Mouse (Mus musculus) midbrain, embryonic 11.5 days (tissue): ENCODE data around the gene Otub2. TPM values are rescaled to one million over a fixed set of nuclear protein-coding genes. Genes with fewer than 3 reads are reported as not detected.
A peak's percentile ranks its signal among the peaks of the same experiment; 100 is the strongest.

Experiments used
- ATAC-seq: fragments of 200-750 bp; cut with Nextera tagmentation; 2 replicates; pipeline ENCODE4 v1.8.0; 2017; ENCODE audit warnings: moderate TSS enrichment, moderate library complexity; ENCODE audit not compliant: low FRiP score
- DNase-seq: peaks from one replicate; pipeline ENCODE4 v3.0.0; 2015; ENCODE audit warnings: low spot score; ENCODE audit errors: missing footprints
- H3K27ac ChIP-seq: fragments of 300-500 bp; sonication (generic); 2 replicates; pipeline ENCODE4 v1.5.1; 2014; ENCODE audit warnings: low read depth, low read length
- H3K27me3 ChIP-seq: fragments of 300-500 bp; sonication (generic); 2 replicates; pipeline ENCODE4 v1.6.1; 2014; ENCODE audit warnings: mild to moderate bottlenecking, low read length, moderate library complexity, mixed read lengths; ENCODE audit not compliant: control insufficient read depth, insufficient read depth
- H3K36me3 ChIP-seq: fragments of 300-500 bp; sonication (generic); 2 replicates; pipeline ENCODE4 v1.6.1; 2014; ENCODE audit warnings: mild to moderate bottlenecking, low read length, moderate library complexity, mixed read lengths; ENCODE audit not compliant: control insufficient read depth, insufficient read depth
- H3K4me1 ChIP-seq: fragments of 300-500 bp; sonication (generic); 2 replicates; pipeline ENCODE4 v1.6.1; 2014; ENCODE audit warnings: low read length; ENCODE audit not compliant: control insufficient read depth, insufficient read depth
- H3K4me2 ChIP-seq: fragments of 300-500 bp; sonication (generic); 2 replicates; pipeline ENCODE4 v1.6.1; 2014; ENCODE audit warnings: mild to moderate bottlenecking, moderate library complexity
- H3K4me3 ChIP-seq: fragments of 300-500 bp; sonication (generic); 2 replicates; pipeline ENCODE4 v1.5.1; 2014; ENCODE audit warnings: low read depth, low read length
- H3K9ac ChIP-seq: fragments of 300-500 bp; sonication (generic); 2 replicates; pipeline ENCODE4 v1.6.1; 2014; ENCODE audit warnings: low read length
- H3K9me3 ChIP-seq: fragments of 300-500 bp; sonication (generic); 2 replicates; pipeline ENCODE4 v1.6.1; 2016; ENCODE audit warnings: low read length; ENCODE audit not compliant: control insufficient read depth
- WGBS: fragments of 180-500 bp; shearing (Covaris S2); extraction: QIAGEN DNeasy Blood & Tissue Kit; methylation state at CpG from one replicate; pipeline ENCODE4 v1.1.7; 2014; 5-methylcytosine and 5-hydroxymethylcytosine counted together
- polyA plus RNA-seq: library from polyadenylated mRNA; unstranded; fragments of >200 nt; fragmentation: Nextera tagmentation; extraction: Ambion mirVana; gene quantifications from 2 replicates; pipeline ENCODE4 v1.2.1, GENCODE M21; 2014

Gene Otub2
- polyA plus RNA-seq, 1 experiment from 2014 or later, result 13.9 TPM

DNA sequence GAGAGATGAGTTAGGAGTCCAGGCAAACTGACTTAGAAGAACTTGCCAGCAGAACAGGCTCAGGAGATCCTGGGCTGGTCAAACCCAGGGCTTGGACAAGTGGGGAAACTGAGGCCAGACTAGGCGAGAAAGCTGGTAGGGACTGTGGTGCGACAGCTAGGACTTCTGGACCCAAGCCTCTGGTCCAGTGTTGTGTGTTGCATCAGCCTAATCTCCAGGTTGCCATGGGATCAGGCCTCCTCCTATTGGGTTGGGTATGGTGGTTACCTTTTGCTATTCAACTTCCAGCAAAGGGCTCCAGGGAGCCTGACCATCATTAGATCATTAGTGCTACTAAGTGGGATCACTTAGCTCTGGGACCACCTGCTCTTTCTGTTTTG is 856 bp downstream of the Otub2 start:
- DNase-seq, result no peak
- no peak overlapping the region for H3K27ac ChIP-seq

DNA sequence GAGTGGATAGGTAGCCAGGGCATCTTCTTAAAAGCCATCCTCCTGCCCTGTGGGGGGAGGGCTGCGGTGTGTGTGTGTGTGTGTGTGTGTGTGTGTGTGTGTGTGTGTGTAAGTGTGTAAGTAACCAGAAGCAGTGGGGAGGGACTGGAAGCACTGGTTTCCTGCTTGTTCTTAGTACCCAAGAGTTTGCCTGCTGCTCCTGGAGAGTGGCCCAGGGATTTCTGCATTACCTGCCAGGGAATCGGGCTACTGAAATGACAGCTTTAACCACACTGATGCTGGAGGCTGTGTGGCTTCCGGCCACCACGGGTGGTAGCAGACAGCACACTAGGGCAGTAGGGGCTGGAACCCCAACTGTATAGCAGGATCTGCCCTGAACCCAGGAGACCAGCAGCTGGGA is 1.5 kb downstream of the Otub2 start:
- Histone ChIP-seq H3K27me3 (no peaks in the 10 kb centered on the region), H3K9ac (no peak overlapping the region), H3K4me1 (peaks cover 6% of the 10 kb centered on the region), H3K36me3 (no peaks in the 10 kb centered on the region), H3K4me3 (no peak overlapping the region), H3K4me2 (no peak overlapping the region), H3K27ac (no peak overlapping the region), H3K9me3 (no peaks in the 10 kb centered on the region)
- ATAC-seq (no peak), DNase-seq (peak; percentile 60)
- WGBS, result 91% methylated on average over 4 of the region's 4 CpGs

More for the DNA sequence above, 856 bp downstream of the Otub2 start:
- Histone ChIP-seq H3K36me3 (no peaks in the 10 kb centered on the region), H3K27me3 (no peaks in the 10 kb centered on the region), H3K9ac (peak overlapping the region; percentile 87), H3K4me3 (peak overlapping the region; percentile 76), H3K4me2 (peak overlapping the region; percentile 80), H3K9me3 (no peaks in the 10 kb centered on the region), H3K4me1 (peaks cover 6% of the 10 kb centered on the region)
- 57% methylated on average over 2 of the region's 2 CpGs for WGBS
- ATAC-seq, result no peak

DNA sequence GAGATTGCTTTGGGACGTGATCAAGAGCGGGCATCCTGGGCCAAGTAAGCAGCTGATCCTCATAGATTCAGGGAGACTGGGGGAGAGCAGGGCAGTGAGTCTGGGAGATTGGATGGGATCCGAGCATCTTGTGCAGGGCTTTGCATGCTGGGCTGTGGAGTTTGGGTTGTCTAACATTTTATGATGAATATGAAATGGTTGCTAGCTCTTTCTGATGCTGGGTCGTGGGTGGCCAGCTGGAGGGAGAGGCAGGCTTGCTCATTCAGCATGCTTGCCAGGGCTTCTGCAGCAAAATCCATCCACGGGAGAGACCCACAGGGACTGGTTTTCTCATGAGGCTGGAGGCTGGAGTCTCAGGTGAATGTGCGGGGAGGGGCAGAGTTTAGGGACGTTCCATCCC is 2.6 kb downstream of the Otub2 start:
- 91% methylated on average over 7 of the region's 7 CpGs for WGBS
- no peak for DNase-seq
- H3K9ac ChIP-seq, result no peak overlapping the region

DNA sequence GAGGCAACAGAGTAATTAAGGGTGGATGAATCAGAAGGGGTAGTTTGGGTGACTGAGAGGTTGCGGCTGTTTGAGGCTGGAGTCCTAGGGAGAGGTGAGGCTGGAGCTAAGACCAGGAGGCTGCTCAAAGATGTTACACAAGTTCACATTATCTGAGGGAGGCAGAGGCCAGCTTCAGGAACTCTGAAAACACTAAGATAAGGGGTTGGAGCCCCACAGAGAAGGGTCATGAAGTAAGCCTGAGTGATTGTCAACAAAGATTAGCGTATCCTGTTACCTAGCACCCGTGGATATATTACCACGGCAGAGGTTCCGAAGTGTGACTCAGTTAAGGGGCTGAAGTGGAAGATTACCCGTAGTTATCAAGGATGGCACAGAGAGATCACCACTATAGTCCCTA is 5.0 kb downstream of the Otub2 start:
- DNase-seq, result no peak
- H3K27me3 ChIP-seq, result no peaks in the 10 kb centered on the region
- H3K4me1 ChIP-seq, result peaks cover 6% of the 10 kb centered on the region
- H3K4me2 ChIP-seq, result no peak overlapping the region
- no peak for ATAC-seq
- H3K9me3 ChIP-seq, result no peaks in the 10 kb centered on the region
- 46% methylated on average over 6 of the region's 6 CpGs for WGBS
- no peaks in the 10 kb centered on the region for H3K36me3 ChIP-seq
- no peak overlapping the region for H3K27ac ChIP-seq
- H3K4me3 ChIP-seq, result no peak overlapping the region
- H3K9ac ChIP-seq, result no peak overlapping the region

More for the DNA sequence above, 2.6 kb downstream of the Otub2 start:
- H3K9me3 ChIP-seq, result no peaks in the 10 kb centered on the region
- H3K27me3 ChIP-seq, result no peaks in the 10 kb centered on the region
- no peaks in the 10 kb centered on the region for H3K36me3 ChIP-seq
- no peak overlapping the region for H3K4me2 ChIP-seq
- peaks cover 6% of the 10 kb centered on the region for H3K4me1 ChIP-seq
- H3K4me3 ChIP-seq, result no peak overlapping the region
- ATAC-seq, result no peak
- no peak overlapping the region for H3K27ac ChIP-seq

DNA sequence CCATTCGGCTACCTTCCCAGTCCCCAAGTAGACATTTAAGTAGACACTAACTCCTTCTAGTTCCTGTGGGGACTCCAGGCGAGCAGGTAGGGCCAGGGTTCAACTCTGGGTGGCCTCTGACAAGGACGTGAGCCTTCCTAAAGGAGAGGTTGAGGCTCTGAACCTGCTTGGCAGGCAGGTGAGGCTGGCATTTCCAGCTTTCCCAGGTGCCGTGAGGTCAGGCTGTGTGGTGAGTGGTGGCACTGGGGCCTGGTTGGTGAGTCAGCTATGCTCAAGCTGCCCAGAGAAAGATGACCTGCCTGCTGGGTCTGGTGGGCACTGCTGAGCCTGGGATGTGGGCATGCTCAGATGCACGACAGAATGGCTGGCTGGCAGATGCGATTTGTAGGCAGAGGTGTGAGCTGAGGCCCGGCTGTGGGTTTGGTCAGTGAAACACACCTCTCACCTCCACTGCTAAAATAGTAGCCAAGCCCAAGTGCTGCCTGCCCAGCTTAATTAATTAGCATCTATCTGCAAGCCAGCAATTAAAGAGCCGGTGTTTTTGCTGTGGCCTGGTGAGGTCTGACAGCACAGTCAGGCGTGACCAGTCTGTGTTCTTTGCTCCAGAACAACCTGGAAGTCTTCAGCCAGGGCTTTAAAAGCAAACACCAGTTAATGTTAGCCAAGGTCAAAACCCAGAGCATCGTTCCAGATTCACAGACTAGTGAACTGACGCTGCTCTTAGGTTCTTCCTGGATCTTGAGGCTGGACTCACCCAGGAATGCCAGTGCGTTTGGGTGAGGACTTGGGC is 7.2 kb downstream of the Otub2 start:
- DNase-seq (no peak), ATAC-seq (no peak)
- H3K36me3 ChIP-seq, result no peaks in the 10 kb centered on the region
- H3K4me3 ChIP-seq, result no peak overlapping the region
- WGBS, result 81% methylated on average over 12 of the region's 12 CpGs
- no peak overlapping the region for H3K9ac ChIP-seq
- H3K27ac ChIP-seq, result no peak overlapping the region
- H3K4me1 ChIP-seq, result no peaks in the 10 kb centered on the region
- H3K27me3 ChIP-seq, result no peaks in the 10 kb centered on the region
- H3K4me2 ChIP-seq, result no peak overlapping the region
- no peaks in the 10 kb centered on the region for H3K9me3 ChIP-seq

DNA sequence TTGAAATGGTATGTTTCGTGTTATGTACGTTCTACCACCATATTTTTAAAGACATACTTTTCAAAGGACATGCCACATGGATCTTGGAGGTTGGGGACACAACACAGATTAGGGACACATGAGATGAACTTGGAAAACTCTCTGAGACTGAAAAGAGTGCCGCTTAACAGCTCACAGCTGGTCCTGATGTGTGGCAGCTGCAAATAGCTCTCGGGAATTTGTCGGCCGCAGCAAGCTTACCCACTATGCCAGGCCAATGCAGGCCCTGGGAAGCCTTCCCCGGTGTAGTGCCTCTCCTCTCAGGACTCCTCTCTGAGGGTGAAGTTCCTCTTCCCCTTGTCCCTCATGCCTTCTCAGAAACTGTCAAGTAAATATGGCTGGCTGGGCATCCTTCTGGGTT is 8.3 kb downstream of the Otub2 start:
- DNase-seq (no peak), ATAC-seq (no peak)
- H3K36me3 ChIP-seq, result no peaks in the 10 kb centered on the region
- H3K4me1 ChIP-seq, result no peaks in the 10 kb centered on the region
- H3K4me3 ChIP-seq, result no peak overlapping the region
- H3K9me3 ChIP-seq, result no peaks in the 10 kb centered on the region
- no peak overlapping the region for H3K4me2 ChIP-seq
- no peak overlapping the region for H3K27ac ChIP-seq
- WGBS, result 85% methylated on average over 7 of the region's 7 CpGs
- no peaks in the 10 kb centered on the region for H3K27me3 ChIP-seq
- H3K9ac ChIP-seq, result no peak overlapping the region

DNA sequence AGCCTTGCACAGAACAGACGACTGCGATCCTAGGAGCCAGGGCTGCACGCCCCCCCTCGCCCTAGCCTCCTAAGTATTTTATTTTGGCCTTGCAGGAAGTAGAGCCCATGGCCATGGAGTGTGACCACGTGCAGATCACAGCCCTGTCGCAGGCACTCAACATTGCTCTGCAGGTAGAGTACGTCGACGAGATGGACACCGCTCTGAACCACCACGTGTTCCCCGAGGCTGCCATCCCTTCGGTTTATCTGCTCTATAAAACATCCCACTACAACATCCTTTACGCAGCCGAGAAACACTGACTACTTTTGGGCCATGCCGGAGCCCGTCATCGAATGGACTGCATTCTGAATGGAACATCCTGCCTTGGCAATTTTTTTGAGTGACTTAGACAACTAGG is 15.6 kb downstream of the Otub2 start:
- no peak overlapping the region for H3K4me2 ChIP-seq
- H3K4me1 ChIP-seq, result no peaks in the 10 kb centered on the region
- no peak overlapping the region for H3K4me3 ChIP-seq
- ATAC-seq, result no peak
- WGBS, result 90% methylated on average over 18 of the region's 18 CpGs
- peaks cover 17% of the 10 kb centered on the region for H3K36me3 ChIP-seq
- H3K9ac ChIP-seq, result no peak overlapping the region
- no peaks in the 10 kb centered on the region for H3K27me3 ChIP-seq
- DNase-seq, result no peak
- no peak overlapping the region for H3K27ac ChIP-seq
- no peaks in the 10 kb centered on the region for H3K9me3 ChIP-seq

DNA sequence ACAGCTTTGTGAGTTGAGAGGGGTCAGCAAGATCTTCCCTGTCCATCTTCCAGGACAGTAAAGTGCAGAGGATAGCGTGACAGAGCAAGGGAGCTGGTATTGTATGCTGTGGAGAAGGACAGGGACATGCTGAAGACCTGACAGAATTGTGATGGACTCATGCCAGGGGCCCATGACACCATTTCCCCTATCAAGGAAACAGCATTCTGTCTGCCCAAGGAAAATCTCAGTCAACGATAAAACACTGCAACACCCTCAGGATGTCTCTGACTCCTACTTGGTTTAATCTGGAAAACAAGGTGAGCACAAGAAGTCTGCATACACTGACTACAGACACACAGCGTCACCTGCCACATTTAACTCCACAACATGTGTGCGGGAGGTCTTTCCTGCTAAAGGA is 19.2 kb downstream of the Otub2 start, which contains the start of gene 9330161L09Rik:
Gene 9330161L09Rik, minus strand, starts transcription at position 101 of the 400 bp plus-strand sequence.
- Histone ChIP-seq H3K27me3 (no peaks in the 10 kb centered on the region), H3K27ac (no peak within 1 kb of the TSS), H3K4me3 (no peak within 1 kb of the TSS), H3K36me3 (peaks cover 25% of the 10 kb centered on the region), H3K4me2 (no peak within 1 kb of the TSS), H3K9ac (no peak within 1 kb of the TSS), H3K9me3 (no peaks in the 10 kb centered on the region), H3K4me1 (no peaks in the 10 kb centered on the region)
- DNase-seq, result no peak
- WGBS, result 90% methylated on average over 4 of the region's 4 CpGs
- no peak for ATAC-seq

DNA sequence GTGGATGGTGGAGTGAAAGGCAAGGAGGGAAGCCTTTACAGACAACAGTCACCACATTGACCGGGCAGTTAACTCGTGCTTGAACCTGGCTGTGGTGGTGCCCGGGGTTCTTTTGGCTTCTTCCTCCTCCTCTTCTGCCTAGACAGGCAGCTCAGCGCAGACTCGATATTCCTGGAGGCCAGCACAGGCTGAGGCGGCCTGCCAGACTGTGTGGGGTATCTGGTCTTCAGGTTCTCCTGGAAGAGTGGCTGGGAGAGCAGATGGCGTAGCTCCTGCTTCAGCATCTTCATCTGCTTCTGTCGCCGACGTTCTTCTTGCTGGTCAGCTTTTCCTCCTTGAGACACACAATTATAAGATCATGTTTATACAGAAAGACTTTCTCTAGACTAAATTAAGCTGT is 19.7 kb downstream of the Otub2 start:
- H3K27me3 ChIP-seq, result no peaks in the 10 kb centered on the region
- ATAC-seq (no peak), DNase-seq (no peak)
- H3K36me3 ChIP-seq, result peaks cover 26% of the 10 kb centered on the region
- H3K9me3 ChIP-seq, result no peaks in the 10 kb centered on the region
- 92% methylated on average over 10 of the region's 10 CpGs for WGBS
- H3K27ac ChIP-seq, result no peak overlapping the region
- no peak overlapping the region for H3K9ac ChIP-seq
- H3K4me2 ChIP-seq, result no peak overlapping the region
- no peak overlapping the region for H3K4me3 ChIP-seq
- H3K4me1 ChIP-seq, result no peaks in the 10 kb centered on the region
